Mouse (Mus musculus) G1E (cell line): Measurements from ENCODE around the gene Plcg1.

ENCODE experiments used
- CTCF ChIP-seq: IDR thresholded peaks from 2 replicates; pipeline ENCODE4 v1.5.1; 2012; ENCODE audit warnings: low read depth, low read length, inconsistent platforms, mixed read lengths
- GATA1 ChIP-seq: IDR thresholded peaks from 2 replicates; pipeline ENCODE4 v1.6.1; 2012; ENCODE audit warnings: borderline replicate concordance, low read length, inconsistent platforms, mixed read lengths
- TAL1 ChIP-seq: conservative IDR thresholded peaks from 2 replicates; pipeline ENCODE4 v1.6.1; 2012; ENCODE audit warnings: low read depth, low read length, inconsistent platforms, mixed read lengths

GRCm38 (mm10) chr2:160802326-160802725 lies 71.2 kb downstream of the Plcg1 start:
- TF ChIP-seq CTCF (no peak), TAL1 (no peak), GATA1 (no peak)
